17 mouse cellular contexts compared by ENCODE assay signal in genomic region chr12:81224843-81225242, GRCm38 (mm10).
"Had no signal": no experiment of that assay in that cellular context is flagged by ENCODE, and none has a peak within 500 bp of the region (broad histone marks: within the 10 kb centered on the region; RNA-seq: fewer than 3 reads in every experiment).

No protein-coding gene starts in this region.

- H3K9ac ChIP-seq: lung, embryonic 15.5 days; midbrain, embryonic 13.5 days; midbrain, embryonic 15.5 days; neural tube, embryonic 12.5 days; stomach, embryonic 15.5 days had no signal

- H3K36me3 ChIP-seq: lung, embryonic 15.5 days; midbrain, embryonic 13.5 days; midbrain, embryonic 15.5 days; neural tube, embryonic 12.5 days; stomach, embryonic 15.5 days had no signal

- DNase-seq: lung, adult 2 months; lung, postnatal 14 days; lung, postnatal 36 days; right cerebral cortex, postnatal 14 days; thymus, adult 2 months; thymus, postnatal 25 days; thymus, postnatal 4 days had no signal

- H3K27ac ChIP-seq: lung, embryonic 15.5 days; macrophage; midbrain, embryonic 13.5 days; neural tube, embryonic 12.5 days; stomach, embryonic 15.5 days; stomach, postnatal 0 days had no signal

- H3K27me3 ChIP-seq: lung, embryonic 15.5 days; midbrain, embryonic 13.5 days; midbrain, embryonic 15.5 days; neural tube, embryonic 12.5 days; stomach, embryonic 15.5 days had no signal

- H3K9me3 ChIP-seq: lung, embryonic 15.5 days; megakaryocyte, embryonic 14.5 days; midbrain, embryonic 13.5 days; midbrain, embryonic 15.5 days; neural tube, embryonic 12.5 days; stomach, embryonic 15.5 days had no signal

- ATAC-seq: lung, postnatal 0 days; midbrain, embryonic 13.5 days; midbrain, embryonic 15.5 days had no signal

- H3K4me2 ChIP-seq: lung, embryonic 15.5 days; midbrain, embryonic 11.5 days; midbrain, embryonic 13.5 days; midbrain, embryonic 15.5 days; neural tube, embryonic 12.5 days; stomach, embryonic 15.5 days had no signal

- H3K4me3 ChIP-seq: lung, embryonic 15.5 days; megakaryocyte, embryonic 14.5 days; midbrain, embryonic 13.5 days; midbrain, embryonic 15.5 days; neural tube, embryonic 12.5 days; stomach, embryonic 15.5 days had no signal

- H3K4me1 ChIP-seq: lung, embryonic 15.5 days; megakaryocyte, embryonic 14.5 days; stomach, embryonic 15.5 days had no signal
